Mouse (Mus musculus) ES-Bruce4 (cell line): ENCODE measurements around the gene Rbbp7. TPM values are rescaled to one million over a fixed set of nuclear protein-coding genes. Genes with fewer than 3 reads are reported as not detected.
A peak's percentile ranks its signal among the peaks of the same experiment; 100 is the strongest.

Source experiments
- H3K27ac ChIP-seq: 2 replicates; pipeline ENCODE4 v1.5.1; 2012; ENCODE audit warnings: low read length, inconsistent platforms; ENCODE audit not compliant: insufficient read depth
- H3K27me3 ChIP-seq: 2 replicates; pipeline ENCODE4 v1.6.1; 2012; ENCODE audit warnings: mild to moderate bottlenecking, low read length, inconsistent platforms; ENCODE audit not compliant: control insufficient read depth, poor library complexity, insufficient read depth, severe bottlenecking
- H3K36me3 ChIP-seq: 2 replicates; pipeline ENCODE4 v1.6.1; 2012; ENCODE audit warnings: inconsistent platforms, mild to moderate bottlenecking, low read length, moderate library complexity; ENCODE audit not compliant: control insufficient read depth, poor library complexity, insufficient read depth, severe bottlenecking
- H3K4me1 ChIP-seq: one replicate; pipeline ENCODE4 v1.8.1; 2011; ENCODE audit warnings: low read length; ENCODE audit not compliant: control insufficient read depth, insufficient read depth
- H3K4me3 ChIP-seq: 2 replicates; pipeline ENCODE4 v1.5.1; 2011; ENCODE audit warnings: low read depth, mild to moderate bottlenecking, low read length
- H3K9ac ChIP-seq: 2 replicates; pipeline ENCODE4 v1.6.1; 2012; ENCODE audit warnings: low read depth, mild to moderate bottlenecking, inconsistent platforms; ENCODE audit not compliant: poor library complexity, severe bottlenecking
- H3K9me3 ChIP-seq: replicated peaks from 2 replicates; pipeline ENCODE4 v1.6.1; 2012; ENCODE audit warnings: mild to moderate bottlenecking, low read length, inconsistent platforms; ENCODE audit not compliant: control insufficient read depth, poor library complexity, insufficient read depth, severe bottlenecking
- CTCF ChIP-seq: IDR thresholded peaks from one replicate; pipeline ENCODE4 v1.8.1; 2011; ENCODE audit warnings: low read depth, low read length
- EP300 ChIP-seq: IDR thresholded peaks from 2 replicates; pipeline ENCODE4 v1.6.1; 2011; ENCODE audit warnings: low read depth, low read length; ENCODE audit not compliant: insufficient read depth
- POLR2A ChIP-seq: IDR thresholded peaks from one replicate; pipeline ENCODE4 v1.8.1; 2011; ENCODE audit warnings: low read length; ENCODE audit not compliant: insufficient read depth
- polyA plus RNA-seq: library from polyadenylated mRNA; stranded (reverse); fragments of >200 nt; gene quantifications from 2 replicates; pipeline ENCODE4 v1.2.4, GENCODE M21; 2011; ENCODE audit warnings: low read depth; ENCODE audit not compliant: missing spikeins, insufficient read depth, insufficient read length

Gene Rbbp7
- polyA plus RNA-seq, 1 experiment, result 560 TPM

- TF ChIP-seq EP300, result peak; percentile 56; the same call in 1 of the 2 replicates
- no peak for TF ChIP-seq CTCF
- TF ChIP-seq POLR2A, result no peak
- no peaks in the 10 kb centered on the region for H3K36me3 ChIP-seq
- H3K9ac ChIP-seq, result no peak overlapping the region
- H3K27me3 ChIP-seq, result no peaks in the 10 kb centered on the region
- no peak overlapping the region for H3K4me3 ChIP-seq
- no peaks in the 10 kb centered on the region for H3K9me3 ChIP-seq
- H3K4me1 ChIP-seq, result peaks cover 7% of the 10 kb centered on the region
- peak overlapping the region; percentile 70 for H3K27ac ChIP-seq
Observed at GRCm38 (mm10) chrX:162756058-162756457, 4.1 kb upstream of the Rbbp7 start.

GRCm38 (mm10) chrX:162759251-162760114 is 719 bp upstream of the Rbbp7 start:
- Histone ChIP-seq H3K9me3 (no peaks in the 10 kb centered on the region), H3K4me3 (peak overlapping the region; percentile 65), H3K27ac (peak overlapping the region; percentile 90), H3K4me1 (peaks cover 7% of the 10 kb centered on the region), H3K36me3 (peaks cover 17% of the 10 kb centered on the region), H3K9ac (peak overlapping the region; percentile 79), H3K27me3 (no peaks in the 10 kb centered on the region)
- TF ChIP-seq POLR2A (no peak), CTCF (no peak), EP300 (peak; percentile 87)

- peak overlapping the region; percentile 94 for H3K9ac ChIP-seq
- H3K27me3 ChIP-seq, result no peaks in the 10 kb centered on the region
- H3K9me3 ChIP-seq, result no peaks in the 10 kb centered on the region
- H3K4me1 ChIP-seq, result peaks cover 7% of the 10 kb centered on the region
- H3K4me3 ChIP-seq, result peak overlapping the region; percentile 94
- peak overlapping the region; percentile 77 for H3K27ac ChIP-seq
- no peak for TF ChIP-seq POLR2A
- no peak for TF ChIP-seq EP300
- TF ChIP-seq CTCF, result no peak
- H3K36me3 ChIP-seq, result peaks cover 23% of the 10 kb centered on the region
Observed at GRCm38 (mm10) chrX:162760958-162761515, 835 bp downstream of the Rbbp7 start.

- H3K9ac ChIP-seq, result peak overlapping the region; percentile 94; the same call in 1 of the 2 replicates
- no peaks in the 10 kb centered on the region for H3K27me3 ChIP-seq
- peaks cover 28% of the 10 kb centered on the region for H3K36me3 ChIP-seq
- no peak for TF ChIP-seq EP300
- no peak for TF ChIP-seq CTCF
- no peak for TF ChIP-seq POLR2A
- H3K4me1 ChIP-seq, result peaks cover 5% of the 10 kb centered on the region
- peak overlapping the region; percentile 72 for H3K4me3 ChIP-seq
- no peaks in the 10 kb centered on the region for H3K9me3 ChIP-seq
- 0 out of 2 replicates have a peak overlapping the region, but pooled peaks have one; percentile 77 for H3K27ac ChIP-seq
Observed at GRCm38 (mm10) chrX:162761716-162762395, 1.7 kb downstream of the Rbbp7 start.

GRCm38 (mm10) chrX:162770726-162771125 is 10.5 kb downstream of the Rbbp7 start:
- no peaks in the 10 kb centered on the region for H3K27me3 ChIP-seq
- TF ChIP-seq EP300 (no peak), POLR2A (no peak), CTCF (no peak)
- H3K4me1 ChIP-seq, result no peaks in the 10 kb centered on the region
- H3K9me3 ChIP-seq, result no peaks in the 10 kb centered on the region
- H3K9ac ChIP-seq, result no peak overlapping the region
- H3K27ac ChIP-seq, result no peak overlapping the region
- H3K4me3 ChIP-seq, result no peak overlapping the region
- H3K36me3 ChIP-seq, result peaks cover 58% of the 10 kb centered on the region
